Mouse (Mus musculus) midbrain, embryonic 13.5 days (tissue): ENCODE data around the gene Gm5767. TPM values are rescaled to one million over a fixed set of nuclear protein-coding genes. Genes with fewer than 3 reads are reported as not detected.
A peak's percentile ranks its signal among the peaks of the same experiment; 100 is the strongest.

ENCODE experiments used
- ATAC-seq: fragments of 200-750 bp; cut with Nextera tagmentation; 2 replicates; pipeline ENCODE4 v1.8.0; 2017; ENCODE audit warnings: mild to moderate bottlenecking, moderate TSS enrichment, moderate library complexity
- H3K27ac ChIP-seq: fragments of 300-500 bp; sonication (generic); 2 replicates; pipeline ENCODE4 v1.5.1; 2015; ENCODE audit warnings: inconsistent platforms, mild to moderate bottlenecking, moderate library complexity
- H3K27me3 ChIP-seq: fragments of 300-500 bp; sonication (generic); 2 replicates; pipeline ENCODE4 v1.6.1; 2015; ENCODE audit warnings: mild to moderate bottlenecking, inconsistent platforms
- H3K36me3 ChIP-seq: fragments of 300-500 bp; sonication (generic); 2 replicates; pipeline ENCODE4 v1.6.1; 2015; ENCODE audit warnings: mild to moderate bottlenecking, inconsistent platforms
- H3K4me1 ChIP-seq: fragments of 300-500 bp; sonication (generic); replicated peaks from 2 replicates; pipeline ENCODE4 v1.6.1; 2015; ENCODE audit warnings: inconsistent platforms
- H3K4me2 ChIP-seq: fragments of 300-500 bp; sonication (generic); replicated peaks from 2 replicates; pipeline ENCODE4 v1.6.1; 2015; ENCODE audit warnings: moderate library complexity, mild to moderate bottlenecking, inconsistent platforms
- H3K4me3 ChIP-seq: fragments of 300-500 bp; sonication (generic); replicated peaks from 2 replicates; pipeline ENCODE4 v1.5.1; 2015; ENCODE audit warnings: mild to moderate bottlenecking, inconsistent platforms
- H3K9ac ChIP-seq: fragments of 300-500 bp; sonication (generic); replicated peaks from 2 replicates; pipeline ENCODE4 v1.6.1; 2015; ENCODE audit warnings: mild to moderate bottlenecking, inconsistent platforms
- H3K9me3 ChIP-seq: fragments of 300-500 bp; sonication (generic); 2 replicates; pipeline ENCODE4 v1.6.1; 2016; ENCODE audit warnings: mild to moderate bottlenecking, inconsistent platforms
- WGBS: fragments of 180-500 bp; shearing (Covaris S2); methylation state at CpG from one replicate; pipeline ENCODE4 v1.1.7; 2015; 5-methylcytosine and 5-hydroxymethylcytosine counted together
- polyA plus RNA-seq: library from polyadenylated mRNA; unstranded; fragments of >200 nt; fragmentation: Nextera tagmentation; extraction: Ambion mirVana; gene quantifications from 2 replicates; pipeline ENCODE4 v1.2.1, GENCODE M21; 2015

Gm5767 gene
- polyA plus RNA-seq, 1 experiment from 2014 or later = not detected

DNA sequence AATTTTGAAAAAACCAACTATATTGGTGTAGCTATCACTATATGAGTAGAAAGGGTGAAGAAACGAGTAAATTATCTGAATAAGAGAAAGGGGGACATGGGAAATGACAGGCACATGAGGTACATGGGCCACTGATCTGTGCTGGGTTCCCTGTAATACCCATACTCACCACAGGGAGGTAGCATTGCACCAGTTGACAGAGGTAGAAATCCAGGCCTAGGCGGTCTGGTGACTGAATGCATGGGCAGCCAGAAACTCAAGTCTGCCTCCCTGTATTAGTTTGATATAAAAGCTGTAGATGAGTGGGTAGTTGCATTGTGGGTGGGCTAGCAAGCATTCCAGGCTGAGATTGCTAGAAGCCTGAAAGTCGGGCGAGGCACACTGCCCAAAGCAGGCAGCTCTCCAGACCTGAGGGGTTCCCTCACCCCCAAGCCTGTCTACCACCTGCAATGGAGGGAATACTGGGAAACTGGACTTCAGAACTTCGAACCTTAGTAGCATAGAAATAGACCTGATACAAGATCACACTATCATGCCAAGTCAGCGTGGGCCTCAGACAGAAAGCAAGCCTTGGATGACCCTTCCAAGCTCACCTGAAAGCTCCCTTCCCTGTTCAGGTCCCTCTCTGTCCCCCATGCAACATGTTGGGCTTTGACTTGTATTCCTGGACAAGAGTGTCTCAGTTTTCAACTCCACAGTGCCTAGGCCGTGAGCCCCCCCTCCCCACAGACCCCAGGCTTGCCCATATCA, 5.7 kb downstream of the Gm5767 start:
- H3K9ac ChIP-seq = 0 out of 2 replicates have a peak overlapping the region, but pooled peaks have one; percentile 14
- no peaks in the 10 kb centered on the region for H3K4me1 ChIP-seq
- H3K4me3 ChIP-seq = no peak overlapping the region
- H3K9me3 ChIP-seq = no peaks in the 10 kb centered on the region
- H3K27ac ChIP-seq = no peak overlapping the region
- no peaks in the 10 kb centered on the region for H3K27me3 ChIP-seq
- WGBS = 61% methylated on average over 7 of the region's 7 CpGs
- peaks cover 55% of the 10 kb centered on the region for H3K36me3 ChIP-seq
- H3K4me2 ChIP-seq = no peak overlapping the region
- peak; percentile 47; the same call in 1 of the 2 replicates for ATAC-seq

DNA sequence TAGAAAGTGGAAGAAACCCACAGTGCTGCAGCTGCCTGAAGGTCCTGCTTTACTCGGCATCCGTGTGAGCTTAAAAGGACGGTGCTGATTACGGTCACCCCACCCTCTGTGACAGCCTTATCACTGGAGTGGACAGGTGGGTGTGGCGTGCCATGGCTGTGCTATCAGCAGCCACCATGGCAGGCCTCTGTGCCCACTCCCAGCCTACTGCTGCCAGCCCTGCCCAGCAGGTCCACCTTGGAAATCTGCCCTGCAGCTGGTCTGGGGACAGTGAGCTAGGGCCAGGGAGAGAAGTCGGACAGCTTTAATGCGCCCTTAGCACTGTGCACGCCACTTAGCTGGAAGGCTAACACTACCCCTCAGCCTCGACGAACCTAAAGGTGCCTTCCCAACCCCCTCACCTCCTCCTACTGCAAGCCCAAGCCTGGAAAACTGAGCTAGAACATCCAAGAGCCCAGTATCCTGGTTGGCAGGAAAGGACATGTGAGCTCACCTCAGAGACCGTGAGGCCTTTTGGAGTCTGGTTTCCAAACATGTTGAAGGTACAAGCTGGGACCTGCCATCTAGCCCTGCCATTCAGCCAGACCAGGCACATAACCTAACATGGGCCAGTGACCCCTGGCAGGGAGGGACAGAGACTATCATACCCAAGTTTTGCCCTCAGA, 6.4 kb downstream of the Gm5767 start:
- Histone ChIP-seq H3K9ac (0 out of 2 replicates have a peak overlapping the region, but pooled peaks have one; percentile 14), H3K36me3 (peaks cover 62% of the 10 kb centered on the region), H3K4me1 (no peaks in the 10 kb centered on the region), H3K4me3 (no peak overlapping the region), H3K27ac (no peak overlapping the region), H3K9me3 (no peaks in the 10 kb centered on the region), H3K27me3 (no peaks in the 10 kb centered on the region), H3K4me2 (no peak overlapping the region)
- ATAC-seq = 0 out of 2 replicates have a peak, but pooled peaks have one; percentile 19
- 87% methylated on average over 11 of the region's 11 CpGs for WGBS

DNA sequence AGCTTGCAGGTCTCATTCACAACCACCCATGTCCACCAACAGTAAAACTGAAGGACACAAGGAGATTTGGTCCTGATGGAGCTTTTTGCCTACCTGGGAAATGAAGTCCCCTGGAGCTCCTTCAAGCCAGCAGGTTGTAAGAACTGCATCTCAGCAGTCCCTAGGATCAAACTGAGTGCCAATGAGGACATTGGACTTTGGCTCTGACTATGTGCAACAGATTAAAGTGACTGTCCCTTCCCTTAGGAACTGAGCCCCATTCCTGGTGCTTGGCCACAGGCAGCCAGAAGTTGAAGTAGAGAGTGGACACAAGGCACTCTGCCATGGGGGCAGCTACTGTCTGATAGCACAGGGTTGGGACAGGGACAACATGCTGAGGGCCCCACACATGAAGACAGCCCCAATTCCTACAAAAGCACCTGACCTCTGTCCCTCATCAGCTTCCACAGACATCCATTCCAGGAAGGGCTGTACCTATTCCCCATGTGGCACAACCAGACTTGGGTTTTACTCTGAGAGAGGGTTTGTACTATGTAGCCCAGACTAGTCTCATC, 7.1 kb downstream of the Gm5767 start:
- peaks cover 67% of the 10 kb centered on the region for H3K36me3 ChIP-seq
- ATAC-seq = no peak
- no peak overlapping the region for H3K9ac ChIP-seq
- H3K9me3 ChIP-seq = no peaks in the 10 kb centered on the region
- no peak overlapping the region for H3K27ac ChIP-seq
- H3K4me3 ChIP-seq = no peak overlapping the region
- no peaks in the 10 kb centered on the region for H3K4me1 ChIP-seq
- no peak overlapping the region for H3K4me2 ChIP-seq
- H3K27me3 ChIP-seq = no peaks in the 10 kb centered on the region

DNA sequence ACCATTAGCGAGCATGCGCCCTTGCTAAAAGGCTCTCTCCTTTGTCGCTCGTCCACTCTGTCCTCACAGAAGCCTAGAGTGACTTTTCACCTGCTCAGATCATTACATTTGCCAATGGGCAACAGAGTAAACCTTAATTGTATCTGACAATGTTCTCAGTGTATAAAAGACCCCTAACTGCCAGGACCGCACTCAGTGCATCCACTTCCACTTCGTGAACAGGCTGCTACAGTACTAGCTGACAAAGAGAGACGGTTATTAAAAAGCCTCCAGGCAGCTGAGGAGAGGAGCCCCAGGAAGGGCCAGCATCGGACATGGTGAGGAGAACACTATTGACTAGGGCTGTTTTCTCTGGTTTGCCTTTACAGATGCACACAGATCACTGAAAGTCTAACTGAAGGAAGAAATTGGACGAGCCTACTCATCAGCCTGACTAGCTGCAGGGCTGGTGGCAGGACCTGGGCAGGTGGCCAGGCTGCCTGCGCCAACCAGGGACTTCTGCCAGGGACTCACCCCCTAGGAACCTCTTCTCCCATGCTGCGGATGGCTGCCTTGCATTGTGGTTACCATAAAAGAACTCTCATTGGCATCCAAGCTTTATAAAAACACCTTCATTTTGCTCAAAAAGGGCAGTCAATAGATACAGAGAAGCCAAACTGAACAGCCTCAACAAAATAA, 9.5 kb downstream of the Gm5767 start:
- WGBS = 87% methylated on average over 11 of the region's 11 CpGs
- Histone ChIP-seq H3K4me3 (no peak overlapping the region), H3K36me3 (peaks cover 78% of the 10 kb centered on the region), H3K27me3 (no peaks in the 10 kb centered on the region), H3K27ac (no peak overlapping the region), H3K4me1 (no peaks in the 10 kb centered on the region), H3K9ac (no peak overlapping the region), H3K4me2 (no peak overlapping the region), H3K9me3 (no peaks in the 10 kb centered on the region)
- no peak for ATAC-seq

DNA sequence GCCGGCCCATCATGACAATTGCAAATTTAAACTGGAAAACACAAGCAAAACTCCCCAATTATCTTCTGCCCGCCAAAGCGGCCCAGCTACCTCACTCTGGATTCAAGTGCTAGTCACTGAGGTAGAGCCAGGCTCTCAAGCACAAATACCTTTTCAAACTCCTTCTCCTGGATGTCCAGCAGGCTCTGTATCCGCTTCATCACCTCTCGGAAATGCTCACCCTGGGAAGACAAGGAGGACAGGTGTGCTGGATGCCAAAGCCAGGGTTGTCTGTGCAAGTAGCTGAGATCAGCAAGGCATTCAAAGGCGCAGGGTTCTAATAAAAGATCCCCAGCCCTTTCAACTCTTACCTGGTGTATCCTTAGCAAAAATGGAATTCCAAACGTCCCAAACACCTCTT, 10.6 kb downstream of the Gm5767 start:
- Histone ChIP-seq H3K4me2 (no peak overlapping the region), H3K4me1 (no peaks in the 10 kb centered on the region), H3K27ac (no peak overlapping the region), H3K4me3 (no peak overlapping the region), H3K36me3 (peaks cover 87% of the 10 kb centered on the region), H3K27me3 (no peaks in the 10 kb centered on the region), H3K9ac (no peak overlapping the region), H3K9me3 (no peaks in the 10 kb centered on the region)
- ATAC-seq = no peak
- WGBS = 94% methylated on average over 7 of the region's 7 CpGs

DNA sequence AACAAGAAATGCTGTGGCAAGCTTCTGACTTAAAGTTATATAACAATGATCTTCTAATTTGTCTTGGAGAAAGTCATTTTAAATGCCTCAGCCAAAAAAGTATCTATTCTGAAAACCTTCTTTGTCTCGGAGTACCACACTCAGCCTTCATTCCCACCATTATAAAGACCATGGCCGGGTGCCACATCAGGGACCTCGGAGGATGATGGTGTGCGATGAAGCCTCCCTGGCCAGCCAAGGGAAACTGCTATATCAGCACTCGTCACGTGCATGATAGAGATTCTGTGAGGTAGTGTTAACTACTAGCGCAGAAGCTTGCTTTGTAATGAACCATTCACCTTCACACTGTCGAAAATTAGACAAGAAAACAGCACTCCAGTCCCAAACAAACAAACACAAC, 19.0 kb downstream of the Gm5767 start:
- ATAC-seq = no peak
- Histone ChIP-seq H3K36me3 (peaks cover 95% of the 10 kb centered on the region), H3K4me3 (no peak overlapping the region), H3K4me2 (no peak overlapping the region), H3K27ac (no peak overlapping the region), H3K27me3 (no peaks in the 10 kb centered on the region), H3K4me1 (no peaks in the 10 kb centered on the region), H3K9me3 (no peaks in the 10 kb centered on the region), H3K9ac (no peak overlapping the region)
- 93% methylated on average over 8 of the region's 8 CpGs for WGBS

DNA sequence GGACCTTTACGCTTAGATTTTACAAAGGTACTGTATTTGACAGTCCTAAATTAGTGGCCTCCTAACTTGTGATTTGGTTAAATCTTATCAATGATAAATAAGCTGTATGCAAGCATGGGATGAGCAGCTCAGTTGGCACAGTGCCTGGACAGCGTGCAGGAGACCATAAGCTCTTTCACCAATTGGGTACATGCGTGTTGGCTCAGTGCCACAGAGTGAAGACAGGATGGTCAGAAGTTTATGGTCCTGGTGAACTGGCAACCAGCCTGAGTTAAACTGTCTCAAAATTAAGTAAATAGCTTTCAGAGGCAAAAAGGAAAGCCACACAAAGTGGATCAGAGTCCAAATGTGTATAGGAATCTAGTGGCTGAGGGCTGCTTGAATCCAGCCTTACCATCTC, 20.0 kb downstream of the Gm5767 start:
- no peaks in the 10 kb centered on the region for H3K4me1 ChIP-seq
- no peak for ATAC-seq
- H3K9ac ChIP-seq = no peak overlapping the region
- H3K27me3 ChIP-seq = no peaks in the 10 kb centered on the region
- no peak overlapping the region for H3K4me3 ChIP-seq
- no peaks in the 10 kb centered on the region for H3K9me3 ChIP-seq
- H3K4me2 ChIP-seq = no peak overlapping the region
- no peak overlapping the region for H3K27ac ChIP-seq
- 88% methylated on average over 3 of the region's 3 CpGs for WGBS
- H3K36me3 ChIP-seq = peaks cover 93% of the 10 kb centered on the region

DNA sequence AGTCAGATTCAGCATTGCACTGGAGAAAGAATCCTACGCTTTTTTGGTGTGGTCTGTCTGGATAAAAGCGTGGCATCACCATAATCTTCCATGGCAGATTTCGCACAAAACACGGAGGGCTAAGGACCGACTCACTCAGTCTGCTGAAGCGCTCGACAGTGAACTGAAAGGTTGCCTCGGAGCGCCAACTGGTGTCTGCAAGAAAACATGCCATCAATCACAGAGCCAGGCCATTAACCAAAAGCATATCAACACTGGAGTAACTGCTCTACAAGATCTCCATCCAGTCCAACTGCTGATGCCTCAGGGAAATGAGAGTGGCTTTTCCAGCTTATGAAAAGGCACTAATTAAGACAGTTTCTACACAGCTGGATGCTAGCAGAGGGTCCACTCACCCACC, 31.4 kb downstream of the Gm5767 start:
- Histone ChIP-seq H3K4me1 (no peaks in the 10 kb centered on the region), H3K9ac (no peak overlapping the region), H3K27me3 (no peaks in the 10 kb centered on the region), H3K4me3 (no peak overlapping the region), H3K36me3 (peaks cover 88% of the 10 kb centered on the region), H3K4me2 (no peak overlapping the region), H3K9me3 (no peaks in the 10 kb centered on the region), H3K27ac (no peak overlapping the region)
- WGBS = 72% methylated on average over 9 of the region's 9 CpGs
- no peak for ATAC-seq

DNA sequence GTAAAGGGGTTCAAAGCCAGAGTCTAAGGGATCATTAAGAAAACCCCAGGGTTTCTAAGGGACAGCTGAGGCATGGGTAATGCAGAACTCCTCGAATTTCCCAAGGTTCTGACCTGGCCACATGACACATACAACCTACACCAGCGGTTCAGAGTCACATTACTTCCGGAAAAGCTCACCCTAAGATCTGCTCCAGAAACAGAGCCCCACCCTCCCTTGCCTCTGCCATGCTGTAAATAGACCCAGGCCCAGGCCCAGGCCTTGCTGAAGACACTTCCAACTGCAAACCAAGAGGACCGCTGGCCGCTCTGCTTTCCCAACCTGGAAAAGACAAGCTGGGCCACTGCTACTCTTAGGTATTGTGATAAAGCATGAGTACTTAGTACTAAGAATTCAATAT, 34.3 kb downstream of the Gm5767 start:
- H3K4me1 ChIP-seq = peaks cover 10% of the 10 kb centered on the region
- no peaks in the 10 kb centered on the region for H3K27me3 ChIP-seq
- no peaks in the 10 kb centered on the region for H3K9me3 ChIP-seq
- H3K27ac ChIP-seq = no peak overlapping the region
- H3K36me3 ChIP-seq = peaks cover 59% of the 10 kb centered on the region
- no peak for ATAC-seq
- H3K9ac ChIP-seq = no peak overlapping the region
- 88% methylated on average over 5 of the region's 5 CpGs for WGBS
- H3K4me2 ChIP-seq = no peak overlapping the region
- no peak overlapping the region for H3K4me3 ChIP-seq

DNA sequence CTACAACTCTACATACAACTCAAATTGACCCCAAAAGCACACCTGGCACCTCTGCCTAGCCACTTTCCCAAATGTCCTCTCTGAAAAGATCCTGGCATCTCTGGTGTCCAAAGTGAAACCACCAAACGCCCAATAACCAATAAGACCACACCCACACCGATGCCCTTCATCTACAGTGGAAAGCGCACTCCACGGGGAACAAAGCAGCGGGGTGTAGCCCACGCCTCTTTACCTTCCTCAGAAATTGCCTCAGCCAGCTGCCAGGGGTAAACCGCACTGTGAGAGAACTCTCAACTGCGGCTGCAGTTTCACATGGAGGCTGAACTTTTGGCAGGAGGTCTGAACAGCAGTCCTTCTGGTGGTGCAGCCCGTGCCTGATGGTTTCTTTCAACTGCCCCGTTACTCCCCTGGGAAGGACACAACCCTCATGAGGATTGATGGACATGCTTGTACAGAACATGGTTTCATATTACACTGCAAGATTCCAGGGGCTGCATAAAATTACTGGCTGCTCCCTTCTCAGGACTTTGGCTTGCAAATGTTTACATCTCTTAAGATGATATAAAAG, 35.0 kb downstream of the Gm5767 start:
- H3K27me3 ChIP-seq = no peaks in the 10 kb centered on the region
- no peak for ATAC-seq
- no peak overlapping the region for H3K27ac ChIP-seq
- H3K4me1 ChIP-seq = peaks cover 12% of the 10 kb centered on the region
- H3K4me2 ChIP-seq = no peak overlapping the region
- no peaks in the 10 kb centered on the region for H3K9me3 ChIP-seq
- peaks cover 52% of the 10 kb centered on the region for H3K36me3 ChIP-seq
- WGBS = 86% methylated on average over 10 of the region's 10 CpGs
- no peak overlapping the region for H3K9ac ChIP-seq
- H3K4me3 ChIP-seq = no peak overlapping the region

DNA sequence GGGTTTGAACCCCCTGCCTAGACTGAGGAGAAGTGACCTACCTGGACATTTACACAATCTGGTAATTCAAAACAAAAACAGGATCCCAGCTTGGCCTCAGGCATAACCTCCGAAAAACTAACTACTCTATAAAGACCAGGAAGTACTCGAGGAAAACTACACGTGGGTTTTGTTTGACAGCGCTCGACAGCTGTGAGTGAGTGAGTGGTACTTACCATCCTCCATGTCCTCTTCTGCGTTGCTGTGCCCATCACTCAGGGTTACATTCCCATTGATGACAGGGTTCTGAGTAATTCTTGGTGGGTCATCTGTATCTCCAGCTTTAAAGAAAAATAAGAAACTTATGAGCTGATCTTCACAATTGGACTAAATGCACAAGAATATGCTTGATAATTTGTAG, 35.7 kb downstream of the Gm5767 start:
- ATAC-seq = no peak
- Histone ChIP-seq H3K27ac (no peak overlapping the region), H3K4me1 (peaks cover 12% of the 10 kb centered on the region), H3K4me2 (no peak overlapping the region), H3K27me3 (no peaks in the 10 kb centered on the region), H3K4me3 (no peak overlapping the region), H3K9ac (no peak overlapping the region), H3K9me3 (no peaks in the 10 kb centered on the region), H3K36me3 (peaks cover 46% of the 10 kb centered on the region)
- WGBS = 91% methylated on average over 6 of the region's 6 CpGs

DNA sequence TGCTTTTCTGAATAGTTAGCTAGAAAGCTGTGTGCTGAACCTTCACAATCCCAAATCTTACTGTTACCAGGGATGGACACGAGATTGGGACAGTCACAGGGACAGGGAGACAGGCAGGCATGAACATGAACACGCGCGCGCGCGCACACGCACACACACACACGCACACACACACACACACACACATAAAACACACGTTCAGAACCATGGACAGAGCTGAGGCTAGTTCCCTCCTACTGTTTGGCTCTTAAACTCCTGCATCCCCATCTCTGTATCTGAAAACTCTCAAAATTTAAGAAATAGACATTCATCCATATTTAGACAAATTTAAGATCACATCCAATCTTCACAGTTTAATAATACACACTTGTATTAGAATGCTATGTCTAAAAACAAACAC, 37.2 kb downstream of the Gm5767 start:
- Histone ChIP-seq H3K9ac (no peak overlapping the region), H3K36me3 (peaks cover 34% of the 10 kb centered on the region), H3K4me1 (peaks cover 13% of the 10 kb centered on the region), H3K9me3 (no peaks in the 10 kb centered on the region), H3K27me3 (no peaks in the 10 kb centered on the region), H3K4me3 (no peak overlapping the region), H3K4me2 (no peak overlapping the region), H3K27ac (no peak overlapping the region)
- WGBS = 97% methylated on average over 10 of the region's 10 CpGs
- ATAC-seq = no peak
